Mouse (Mus musculus): ENCODE data around the gene Ccdc93. TPM values are rescaled to one million over a fixed set of nuclear protein-coding genes. Genes with fewer than 3 reads are reported as not detected.

Ccdc93 gene
- polyA plus RNA-seq (2014; fragmentation: Nextera tagmentation; extraction: Ambion mirVana) = 9.3 and 10.1 TPM in 2 replicates

GRCm38 (mm10) chr1:121430938-121431928, at the start of gene Ccdc93:
Gene Ccdc93 (plus strand): TSS chr1:121431049.
- H3K27ac ChIP-seq (ENCODE audit: low read depth) = no peak within 1 kb of the TSS
- peak within 1 kb of the TSS; percentile 84 for H3K4me3 ChIP-seq (ENCODE audit: low read depth, low read length)
- under 1% methylated on average over 47 of the region's 47 CpGs for WGBS
- no peaks in the 10 kb centered on the region for H3K27me3 ChIP-seq (replicated peaks; ENCODE audit: control insufficient read depth, insufficient read depth, low read length)
- H3K9me3 ChIP-seq (ENCODE audit: control insufficient read depth, low read length) = no peaks in the 10 kb centered on the region
- H3K4me2 ChIP-seq (ENCODE audit: low read length) = peak within 1 kb of the TSS; percentile 95
- ATAC-seq (replicated peaks; ENCODE audit: low FRiP score, low TSS enrichment, low read depth) = peak; percentile 94
- peaks cover 4% of the 10 kb centered on the region; the same call in 1 of the 2 replicates for H3K4me1 ChIP-seq (replicated peaks; ENCODE audit: control insufficient read depth, insufficient read depth, low read length)
- H3K9ac ChIP-seq (ENCODE audit: low read length) = peak within 1 kb of the TSS; percentile 75
- peaks cover 8% of the 10 kb centered on the region; the same call in 1 of the 2 replicates for H3K36me3 ChIP-seq (ENCODE audit: control insufficient read depth, insufficient read depth, low read length)
- peak; percentile 99 for DNase-seq (ENCODE audit: low spot score)

- Histone ChIP-seq H3K4me1 (replicated peaks; ENCODE audit: control insufficient read depth, insufficient read depth, low read length) (no peaks in the 10 kb centered on the region), H3K27ac (ENCODE audit: low read depth) (no peak overlapping the region), H3K9me3 (ENCODE audit: control insufficient read depth, low read length) (no peaks in the 10 kb centered on the region), H3K4me3 (ENCODE audit: low read depth, low read length) (no peak overlapping the region), H3K9ac (ENCODE audit: low read length) (no peak overlapping the region), H3K27me3 (replicated peaks; ENCODE audit: control insufficient read depth, insufficient read depth, low read length) (no peaks in the 10 kb centered on the region), H3K4me2 (ENCODE audit: low read length) (no peak overlapping the region), H3K36me3 (ENCODE audit: control insufficient read depth, insufficient read depth, low read length) (no peaks in the 10 kb centered on the region)
- ATAC-seq (replicated peaks; ENCODE audit: low FRiP score, low TSS enrichment, low read depth) = no peak
- WGBS = 83% methylated on average over 3 of the region's 3 CpGs
- no peak for DNase-seq (ENCODE audit: low spot score)
Measured at GRCm38 (mm10) chr1:121381562-121381961, 49.3 kb upstream of the Ccdc93 start.

DNA sequence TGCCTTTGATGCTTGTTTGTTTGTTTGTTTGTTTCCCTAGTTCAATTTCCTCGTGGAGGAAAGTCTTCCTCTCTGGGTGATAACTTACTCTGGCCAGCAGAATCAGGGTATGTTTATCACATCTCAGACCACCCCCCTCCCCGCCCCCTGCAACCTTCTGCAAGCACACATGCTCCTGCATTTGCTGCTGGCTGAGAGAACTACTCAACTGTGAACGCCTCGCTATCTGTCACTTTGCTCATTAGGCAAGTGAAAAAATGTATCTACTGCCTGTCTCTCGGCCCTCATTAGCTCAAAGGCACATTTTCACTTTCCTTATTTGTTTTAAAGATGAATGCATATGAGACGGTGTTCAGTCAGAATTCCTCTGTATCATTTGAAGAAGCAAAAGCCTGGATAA, 42.5 kb upstream of the Ccdc93 start:
- no peak overlapping the region for H3K9ac ChIP-seq (ENCODE audit: low read length)
- H3K4me3 ChIP-seq (ENCODE audit: low read depth, low read length) = no peak overlapping the region
- H3K4me1 ChIP-seq (replicated peaks; ENCODE audit: control insufficient read depth, insufficient read depth, low read length) = no peaks in the 10 kb centered on the region
- H3K9me3 ChIP-seq (ENCODE audit: control insufficient read depth, low read length) = no peaks in the 10 kb centered on the region
- 44% methylated on average over 6 of the region's 6 CpGs for WGBS
- no peak for DNase-seq (ENCODE audit: low spot score)
- no peak overlapping the region for H3K4me2 ChIP-seq (ENCODE audit: low read length)
- H3K27me3 ChIP-seq (replicated peaks; ENCODE audit: control insufficient read depth, insufficient read depth, low read length) = no peaks in the 10 kb centered on the region
- no peak for ATAC-seq (replicated peaks; ENCODE audit: low FRiP score, low TSS enrichment, low read depth)
- H3K36me3 ChIP-seq (ENCODE audit: control insufficient read depth, insufficient read depth, low read length) = no peaks in the 10 kb centered on the region
- no peak overlapping the region for H3K27ac ChIP-seq (ENCODE audit: low read depth)

GRCm38 (mm10) chr1:121388732-121389131, 42.1 kb upstream of the Ccdc93 start:
- no peaks in the 10 kb centered on the region for H3K27me3 ChIP-seq (replicated peaks; ENCODE audit: control insufficient read depth, insufficient read depth, low read length)
- no peak overlapping the region for H3K27ac ChIP-seq (ENCODE audit: low read depth)
- no peaks in the 10 kb centered on the region for H3K36me3 ChIP-seq (ENCODE audit: control insufficient read depth, insufficient read depth, low read length)
- no peaks in the 10 kb centered on the region for H3K4me1 ChIP-seq (replicated peaks; ENCODE audit: control insufficient read depth, insufficient read depth, low read length)
- no peak overlapping the region for H3K9ac ChIP-seq (ENCODE audit: low read length)
- no peak overlapping the region for H3K4me2 ChIP-seq (ENCODE audit: low read length)
- DNase-seq (ENCODE audit: low spot score) = no peak
- no peak for ATAC-seq (replicated peaks; ENCODE audit: low FRiP score, low TSS enrichment, low read depth)
- 47% methylated on average over 7 of the region's 7 CpGs for WGBS
- no peak overlapping the region for H3K4me3 ChIP-seq (ENCODE audit: low read depth, low read length)
- no peaks in the 10 kb centered on the region for H3K9me3 ChIP-seq (ENCODE audit: control insufficient read depth, low read length)

DNA sequence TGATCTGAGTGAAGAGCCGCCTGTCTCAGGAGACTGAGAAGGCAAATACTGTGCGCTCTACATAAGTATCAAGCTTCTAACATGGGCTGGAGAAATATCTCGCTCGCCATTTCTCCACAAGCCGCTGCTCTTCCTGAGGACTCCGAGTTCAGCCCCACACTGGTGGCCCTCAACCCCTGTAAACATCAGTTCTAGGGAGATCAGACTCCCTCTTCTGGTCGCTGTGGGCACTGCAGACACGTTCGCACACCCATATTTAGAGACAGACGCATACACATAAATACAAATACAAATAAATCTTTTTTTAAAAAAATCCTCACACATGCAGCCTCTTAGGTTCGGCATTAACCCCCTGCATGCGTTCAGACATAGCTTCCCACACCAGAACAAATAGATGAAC, 41.3 kb upstream of the Ccdc93 start:
- no peak for ATAC-seq (replicated peaks; ENCODE audit: low FRiP score, low TSS enrichment, low read depth)
- WGBS = 90% methylated on average over 12 of the region's 12 CpGs

DNA sequence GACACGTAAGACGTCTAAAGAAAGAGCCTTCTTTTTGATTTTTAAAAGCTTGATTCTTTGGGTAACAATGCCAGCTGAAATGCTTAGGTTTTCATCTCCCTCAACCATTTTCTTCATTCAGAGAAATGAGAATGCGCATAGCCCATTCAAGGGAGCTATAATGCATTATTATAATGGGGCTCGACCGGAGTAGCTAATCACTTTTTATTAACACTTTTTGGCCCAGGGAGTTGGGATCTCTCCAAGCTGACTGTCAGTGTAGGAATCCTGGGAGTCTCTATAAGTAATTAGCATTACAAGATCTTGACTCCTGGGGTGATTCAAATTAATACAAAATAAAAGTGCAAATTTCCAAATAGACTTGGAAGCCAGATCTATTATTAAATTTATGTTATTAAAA, 40.8 kb upstream of the Ccdc93 start:
- Histone ChIP-seq H3K9me3 (ENCODE audit: control insufficient read depth, low read length) (no peaks in the 10 kb centered on the region), H3K4me2 (ENCODE audit: low read length) (no peak overlapping the region), H3K36me3 (ENCODE audit: control insufficient read depth, insufficient read depth, low read length) (no peaks in the 10 kb centered on the region), H3K4me3 (ENCODE audit: low read depth, low read length) (no peak overlapping the region), H3K4me1 (replicated peaks; ENCODE audit: control insufficient read depth, insufficient read depth, low read length) (0 out of 2 replicates have a peak, but pooled peaks cover 4% of the 10 kb centered on the region), H3K9ac (ENCODE audit: low read length) (no peak overlapping the region), H3K27ac (ENCODE audit: low read depth) (no peak overlapping the region), H3K27me3 (replicated peaks; ENCODE audit: control insufficient read depth, insufficient read depth, low read length) (no peaks in the 10 kb centered on the region)
- ATAC-seq (replicated peaks; ENCODE audit: low FRiP score, low TSS enrichment, low read depth) = no peak
- 94% methylated on average over 5 of the region's 5 CpGs for WGBS
- no peak for DNase-seq (ENCODE audit: low spot score)

More for the DNA sequence above, 41.3 kb upstream of the Ccdc93 start:
- Histone ChIP-seq H3K27me3 (replicated peaks; ENCODE audit: control insufficient read depth, insufficient read depth, low read length) (no peaks in the 10 kb centered on the region), H3K9ac (ENCODE audit: low read length) (no peak overlapping the region), H3K27ac (ENCODE audit: low read depth) (no peak overlapping the region), H3K9me3 (ENCODE audit: control insufficient read depth, low read length) (no peaks in the 10 kb centered on the region), H3K4me1 (replicated peaks; ENCODE audit: control insufficient read depth, insufficient read depth, low read length) (0 out of 2 replicates have a peak, but pooled peaks cover 2% of the 10 kb centered on the region), H3K4me3 (ENCODE audit: low read depth, low read length) (no peak overlapping the region), H3K36me3 (ENCODE audit: control insufficient read depth, insufficient read depth, low read length) (no peaks in the 10 kb centered on the region), H3K4me2 (ENCODE audit: low read length) (no peak overlapping the region)
- no peak for DNase-seq (ENCODE audit: low spot score)

- no peak for DNase-seq (ENCODE audit: low spot score)
- H3K4me1 ChIP-seq (replicated peaks; ENCODE audit: control insufficient read depth, insufficient read depth, low read length) = 0 out of 2 replicates have a peak, but pooled peaks cover 6% of the 10 kb centered on the region
Measured at GRCm38 (mm10) chr1:121390421-121390820, 40.4 kb upstream of the Ccdc93 start.

DNA sequence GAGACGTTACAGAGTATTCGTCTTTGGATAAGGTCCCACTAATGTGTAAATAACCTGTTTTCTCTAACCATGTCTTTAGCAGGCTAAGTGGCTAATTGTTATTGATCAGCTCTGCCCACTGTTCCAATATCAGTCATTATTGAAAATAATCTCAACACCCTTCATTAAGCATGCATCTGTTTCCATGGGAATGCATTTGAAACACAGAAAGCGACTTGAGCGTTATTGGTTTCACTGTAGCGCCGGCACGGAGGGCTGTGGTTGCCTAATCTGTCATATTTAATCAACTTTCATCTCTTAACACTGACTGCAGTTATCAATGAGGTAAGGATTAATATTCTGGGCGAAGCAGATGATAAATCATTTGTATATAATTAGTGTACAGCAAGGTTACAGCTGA, 40.0 kb upstream of the Ccdc93 start:
- Histone ChIP-seq H3K4me3 (ENCODE audit: low read depth, low read length) (no peak overlapping the region), H3K4me2 (ENCODE audit: low read length) (no peak overlapping the region), H3K9me3 (ENCODE audit: control insufficient read depth, low read length) (no peaks in the 10 kb centered on the region), H3K4me1 (replicated peaks; ENCODE audit: control insufficient read depth, insufficient read depth, low read length) (0 out of 2 replicates have a peak, but pooled peaks cover 6% of the 10 kb centered on the region), H3K27ac (ENCODE audit: low read depth) (no peak overlapping the region), H3K9ac (ENCODE audit: low read length) (no peak overlapping the region), H3K27me3 (replicated peaks; ENCODE audit: control insufficient read depth, insufficient read depth, low read length) (no peaks in the 10 kb centered on the region), H3K36me3 (ENCODE audit: control insufficient read depth, insufficient read depth, low read length) (no peaks in the 10 kb centered on the region)
- 81% methylated on average over 8 of the region's 8 CpGs for WGBS
- DNase-seq (ENCODE audit: low spot score) (no peak), ATAC-seq (replicated peaks; ENCODE audit: low FRiP score, low TSS enrichment, low read depth) (no peak)

More at GRCm38 (mm10) chr1:121390421-121390820, 40.4 kb upstream of the Ccdc93 start:
- H3K9ac ChIP-seq (ENCODE audit: low read length) = no peak overlapping the region
- WGBS = 76% methylated on average over 13 of the region's 13 CpGs
- no peaks in the 10 kb centered on the region for H3K36me3 ChIP-seq (ENCODE audit: control insufficient read depth, insufficient read depth, low read length)
- ATAC-seq (replicated peaks; ENCODE audit: low FRiP score, low TSS enrichment, low read depth) = no peak
- no peak overlapping the region for H3K4me3 ChIP-seq (ENCODE audit: low read depth, low read length)
- H3K9me3 ChIP-seq (ENCODE audit: control insufficient read depth, low read length) = no peaks in the 10 kb centered on the region
- H3K27me3 ChIP-seq (replicated peaks; ENCODE audit: control insufficient read depth, insufficient read depth, low read length) = no peaks in the 10 kb centered on the region
- no peak overlapping the region for H3K4me2 ChIP-seq (ENCODE audit: low read length)
- no peak overlapping the region for H3K27ac ChIP-seq (ENCODE audit: low read depth)
